ENCODE assay signal across 8 mouse cellular contexts in the genomic region with DNA sequence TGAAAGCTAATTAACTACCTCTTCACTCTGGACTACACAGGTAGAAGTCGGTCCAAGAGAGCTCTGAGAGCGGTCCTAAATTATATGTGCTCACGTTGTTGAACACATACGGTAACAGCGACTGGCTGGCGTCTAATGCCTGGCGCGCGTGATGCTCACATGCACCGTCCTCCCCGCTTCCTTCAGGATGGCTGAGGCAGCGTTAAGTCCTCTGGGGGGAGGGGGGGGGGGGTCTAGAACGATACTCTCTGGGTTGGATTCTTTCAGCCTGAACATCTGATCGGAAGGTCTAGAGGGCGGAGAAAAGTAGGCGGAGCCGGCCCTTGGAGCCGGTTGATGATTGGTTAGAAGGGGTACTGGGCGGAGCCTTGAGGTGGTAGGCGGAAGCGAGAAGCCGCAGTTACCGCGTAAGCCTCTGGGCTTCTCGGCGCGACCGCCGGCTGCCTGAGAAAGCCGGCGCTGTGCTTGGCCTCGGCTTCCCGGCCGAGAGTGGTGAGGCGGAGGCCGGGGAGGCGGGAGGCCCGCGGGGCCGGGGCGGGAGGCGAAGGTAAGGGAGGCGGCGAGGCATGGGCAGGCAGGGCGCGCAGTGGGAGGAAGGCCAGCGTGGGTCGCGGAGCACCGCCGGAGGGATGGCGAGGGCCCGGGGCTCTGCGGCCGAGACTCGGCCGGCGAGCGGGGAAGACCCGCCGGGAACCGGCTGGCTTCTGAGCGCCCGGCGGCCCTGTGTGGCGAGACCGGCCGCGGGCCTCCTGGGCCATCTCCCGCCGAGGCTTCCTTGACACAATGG. TPM values are rescaled to one million over a fixed set of nuclear protein-coding genes. Genes with fewer than 3 reads are reported as not detected.
A peak's percentile ranks its signal among the peaks of the same experiment; 100 is the strongest.
DNase-seq lines count a peak whose midpoint lies in the region; ATAC-seq lines count a peak whose summit lies in the region.

A gene (minus strand): TSS at position 214 of the 787 bp plus-strand sequence.
A gene (plus strand): TSS at position 397 of the 787 bp plus-strand sequence.

- peak within 1 kb of the TSS; percentile 69 for H3K4me2 ChIP-seq in hindbrain, embryonic 13.5 days

- WGBS in hindbrain, embryonic 13.5 days, result 1% methylated on average over 67 of the region's 71 CpGs

- H3K9me3 ChIP-seq in hindbrain, embryonic 13.5 days, result no peaks in the 10 kb centered on the region

- H3K4me3 ChIP-seq in hindbrain, embryonic 13.5 days, result peak within 1 kb of the TSS; percentile 79

- peak; percentile 99 for ATAC-seq in hindbrain, embryonic 13.5 days (ENCODE audit: low FRiP score)

- peak within 1 kb of the TSS; percentile 89 for H3K9ac ChIP-seq in hindbrain, embryonic 13.5 days

- H3K4me1 ChIP-seq in hindbrain, embryonic 13.5 days (replicated peaks), result peaks cover 18% of the 10 kb centered on the region

- peak within 1 kb of the TSS; percentile 91 for H3K27ac ChIP-seq in hindbrain, embryonic 13.5 days

- H3K27me3 ChIP-seq in hindbrain, embryonic 13.5 days, result no peaks in the 10 kb centered on the region

- peak; percentile 98 for DNase-seq in Muller cell, postnatal 12 days (ENCODE audit: inconsistent ontology term)
- peak; percentile 98 for DNase-seq in cerebellum, adult 9-11 months
- DNase-seq in frontal cortex, postnatal 10 days (ENCODE audit: low spot score in 2 of 2), result peak; percentile 97
- DNase-seq in layer of hippocampus, postnatal 25 days (ENCODE audit: extremely low spot score in 1 of 2, low spot score in 1 of 2), result peak; percentile 85 to 90
- DNase-seq in lung, postnatal 25 days (ENCODE audit: low spot score), result peak; percentile 98
- peak; percentile 100 for DNase-seq in retina, embryonic 14.5 days (ENCODE audit: low spot score)
- peak; percentile 96 for DNase-seq in thymus, postnatal 4 days

- H3K36me3 ChIP-seq in hindbrain, embryonic 13.5 days, result no peaks in the 10 kb centered on the region

RNA-seq across cellular contexts. Expression of the first gene that starts in this region (rescaled TPM):
- polyA plus RNA-seq in hindbrain, embryonic 13.5 days (2015; fragmentation: Nextera tagmentation; extraction: Ambion mirVana), result 500 and 521 TPM in 2 replicates
- 10 to 100 TPM; 52.2 to 57.4 TPM for total RNA-seq in layer of hippocampus, postnatal 25 days (2021)

RNA-seq across cellular contexts. Expression of the second gene that starts in this region (rescaled TPM):
- polyA plus RNA-seq in hindbrain, embryonic 13.5 days (2015; fragmentation: Nextera tagmentation; extraction: Ambion mirVana), result 11.5 and 13.7 TPM in 2 replicates
- 10 to 100 TPM; 38.9 to 42.3 TPM for total RNA-seq in layer of hippocampus, postnatal 25 days (2021)

Comparison
In these comparisons a context has a peak if more than half of its experiments do, and no peak if none do; other contexts are left out.
1. Peak in every context shown above with its lines: DNase-seq, ATAC-seq, H3K4me3 ChIP-seq and H3K27ac ChIP-seq.